Mouse (Mus musculus) spleen, adult 2 months (tissue): ENCODE results near the gene Asna1. TPM values are rescaled to one million over a fixed set of nuclear protein-coding genes. Genes with fewer than 3 reads are reported as not detected.
A peak's percentile ranks its signal among the peaks of the same experiment; 100 is the strongest.

Experiments used
- DNase-seq, 2 experiments: peaks; one replicate each; pipeline versions ENCODE4 v3.0.0 to v3.0.0-alpha.2; 2012 to 2021; ENCODE audit warnings: low spot score in 2 of 2, low read depth in 1 of 2
- H3K27ac ChIP-seq: fragments of 200-500 bp; 2 replicates; pipeline ENCODE4 v1.5.1; 2012; ENCODE audit warnings: low read length, inconsistent platforms; ENCODE audit not compliant: insufficient read depth
- H3K27me3 ChIP-seq: fragments of 200-500 bp; 2 replicates; pipeline ENCODE4 v1.6.1; 2012; ENCODE audit warnings: mild to moderate bottlenecking, moderate library complexity, low read length, inconsistent platforms; ENCODE audit not compliant: control insufficient read depth, insufficient read depth
- H3K36me3 ChIP-seq: fragments of 200-500 bp; 2 replicates; pipeline ENCODE4 v1.6.1; 2012; ENCODE audit warnings: mild to moderate bottlenecking, low read length, inconsistent platforms; ENCODE audit not compliant: control insufficient read depth, insufficient read depth
- H3K4me1 ChIP-seq: fragments of 200-500 bp; 2 replicates; pipeline ENCODE4 v1.6.1; 2011; ENCODE audit warnings: inconsistent platforms; ENCODE audit not compliant: control insufficient read depth, insufficient read depth, insufficient read length
- H3K4me3 ChIP-seq: fragments of 200-500 bp; 2 replicates; pipeline ENCODE4 v1.5.1; 2011; ENCODE audit warnings: mild to moderate bottlenecking, inconsistent platforms; ENCODE audit not compliant: insufficient read depth, insufficient read length; ENCODE audit errors: extremely low read depth
- CTCF ChIP-seq: fragments of 200-500 bp; IDR thresholded peaks from 2 replicates; pipeline ENCODE4 v1.5.1; 2011; ENCODE audit warnings: mild to moderate bottlenecking, inconsistent platforms; ENCODE audit not compliant: insufficient read depth, insufficient read length, insufficient replicate concordance; ENCODE audit errors: extremely low read depth
- POLR2A ChIP-seq: fragments of 200-500 bp; IDR thresholded peaks from 2 replicates; pipeline ENCODE4 v1.6.1; 2011; ENCODE audit warnings: low read depth, low read length, inconsistent platforms
- WGBS: fragments of 180-500 bp; shearing (Covaris S2); methylation state at CpG from one replicate; pipeline ENCODE4 v1.1.7; 2018; 5-methylcytosine and 5-hydroxymethylcytosine counted together
- polyA plus RNA-seq: library from polyadenylated mRNA; depleted of rRNA; stranded (reverse); fragments of >200 nt; gene quantifications from 2 replicates; pipeline ENCODE4 v1.2.3, GENCODE M21; 2012

Asna1 gene
- polyA plus RNA-seq, 1 experiment, result 71.6 TPM

DNA sequence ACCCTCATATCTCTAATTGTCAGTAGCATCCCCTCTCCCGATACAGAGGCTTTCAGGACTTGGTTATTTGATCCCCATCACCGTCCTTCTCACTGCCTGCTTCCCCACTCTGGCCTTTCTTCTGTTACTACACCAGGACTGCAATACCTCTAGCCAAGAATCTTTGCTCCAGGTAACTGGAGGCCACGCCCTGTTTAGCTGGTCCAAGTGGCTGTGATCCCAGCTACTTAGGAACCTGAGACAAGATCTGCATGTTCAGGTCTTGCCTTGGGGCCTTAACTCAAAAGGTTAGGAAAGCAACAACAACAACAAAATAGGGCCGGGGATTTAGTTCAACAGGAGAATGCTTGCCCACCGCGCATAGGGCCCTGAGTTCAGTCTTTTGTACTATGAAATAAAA is 18.5 kb upstream of the Asna1 start:
- Histone ChIP-seq H3K4me3 (no peak overlapping the region), H3K27me3 (no peaks in the 10 kb centered on the region), H3K27ac (no peak overlapping the region), H3K36me3 (peaks cover 35% of the 10 kb centered on the region), H3K4me1 (0 out of 2 replicates have a peak, but pooled peaks cover under 1% of the 10 kb centered on the region)
- TF ChIP-seq POLR2A (no peak), CTCF (no peak)
- no peak for DNase-seq
- 95% methylated on average over 6 of the region's 6 CpGs for WGBS

DNA sequence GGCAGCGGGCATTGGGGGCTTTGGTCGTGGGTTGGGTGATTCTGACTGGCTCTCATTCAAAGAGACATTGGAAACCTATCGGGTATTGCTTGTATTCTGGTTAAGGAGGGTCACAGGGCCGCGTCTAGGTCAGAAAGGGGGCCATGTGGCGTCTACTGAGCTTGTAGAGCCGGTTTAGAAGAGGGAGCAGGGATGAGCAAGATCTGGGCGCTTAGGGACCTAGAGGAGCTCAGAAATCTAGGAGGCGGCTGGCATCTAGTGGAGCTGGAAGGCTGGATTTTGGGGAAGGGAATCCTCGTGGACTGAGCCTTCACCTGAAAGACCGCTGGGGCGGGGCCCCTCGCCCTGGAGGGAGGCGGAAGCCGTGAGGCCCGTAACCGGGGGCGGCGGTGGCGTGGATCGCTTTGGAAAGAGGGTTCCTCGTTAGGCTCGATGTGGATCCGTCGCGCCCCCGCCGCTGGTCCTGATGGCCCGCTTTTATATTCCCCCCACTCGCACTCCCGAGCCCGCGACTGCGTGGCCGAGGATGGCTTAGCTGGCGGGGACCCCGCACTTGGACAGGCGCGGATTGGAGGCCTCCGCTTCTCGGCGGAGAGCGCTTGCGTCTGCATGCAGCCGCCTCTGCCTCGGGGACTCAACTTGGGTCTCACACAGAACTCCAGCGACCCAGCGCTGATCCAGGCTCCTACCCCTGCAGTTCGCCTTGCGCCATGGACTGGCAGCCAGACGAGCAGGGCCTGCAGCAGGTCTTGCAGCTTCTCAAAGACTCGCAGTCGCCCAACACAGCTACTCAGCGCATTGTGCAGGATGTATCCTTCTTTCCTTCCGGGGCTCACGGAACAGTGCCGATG is 12.8 kb upstream of the Asna1 start:
- WGBS, result under 1% methylated on average over 57 of the region's 57 CpGs
- Histone ChIP-seq H3K36me3 (peaks cover 7% of the 10 kb centered on the region), H3K27me3 (no peaks in the 10 kb centered on the region), H3K27ac (peak overlapping the region; percentile 55), H3K4me3 (peak overlapping the region; percentile 88), H3K4me1 (peaks cover 8% of the 10 kb centered on the region; the same call in 1 of the 2 replicates)
- TF ChIP-seq POLR2A (no peak), CTCF (no peak)
- peak in 1 of 2 experiments; percentile 50 for DNase-seq

DNA sequence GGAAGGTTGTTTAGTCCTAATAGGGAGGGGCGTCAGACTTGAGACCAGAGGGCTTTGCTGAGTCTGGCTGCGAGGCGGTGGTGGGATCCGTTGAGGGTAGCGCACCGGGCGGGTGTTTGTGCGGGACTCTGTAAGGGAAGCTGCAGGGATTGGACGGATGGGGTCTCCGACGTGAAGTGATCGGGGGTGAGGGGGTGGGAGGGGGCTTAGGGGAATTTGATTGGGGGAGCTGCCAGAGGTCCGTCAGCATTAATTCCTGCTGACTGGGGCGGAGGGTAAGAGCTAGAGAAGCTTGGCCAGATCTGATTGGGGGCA is 12.2 kb upstream of the Asna1 start:
- Histone ChIP-seq H3K4me3 (peak overlapping the region; percentile 88), H3K27me3 (no peaks in the 10 kb centered on the region), H3K36me3 (peaks cover 11% of the 10 kb centered on the region), H3K4me1 (peaks cover 8% of the 10 kb centered on the region; the same call in 1 of the 2 replicates), H3K27ac (peak overlapping the region; percentile 21; the same call in 1 of the 2 replicates)
- no peak for DNase-seq
- 2% methylated on average over 14 of the region's 14 CpGs for WGBS
- TF ChIP-seq CTCF (no peak), POLR2A (no peak)

DNA sequence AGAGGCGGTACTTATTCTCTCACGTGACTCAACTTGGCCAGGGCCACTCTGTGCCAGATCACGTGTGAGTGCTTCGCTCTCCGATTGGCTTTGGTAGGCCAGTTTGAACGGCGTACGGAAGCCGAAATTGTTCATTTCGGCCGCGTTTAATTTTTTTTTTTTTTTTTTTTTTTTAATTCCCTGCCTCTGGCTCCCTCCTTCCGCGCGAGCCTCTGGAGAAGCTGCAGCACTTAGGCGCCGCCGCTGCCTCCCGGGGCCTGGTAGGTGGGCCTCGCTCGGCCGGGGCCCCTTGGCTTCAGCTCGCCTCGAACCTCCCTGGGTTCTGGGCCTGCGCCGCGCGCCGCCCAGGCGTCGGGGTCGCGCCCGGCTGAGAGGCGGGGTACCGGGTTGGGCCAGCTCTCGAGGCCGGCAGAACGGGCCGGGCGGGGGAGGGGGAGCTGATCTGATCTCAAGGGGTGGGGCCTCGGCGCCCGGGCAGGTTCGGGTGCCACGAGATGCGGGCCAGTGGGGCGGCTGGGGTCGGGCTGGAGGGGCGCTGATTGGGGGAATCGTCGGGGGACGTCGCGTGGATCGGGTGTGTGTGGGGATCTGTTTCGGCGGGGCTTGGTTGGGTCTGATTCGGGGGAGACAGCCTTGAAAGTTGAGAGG is 11.8 kb upstream of the Asna1 start, which contains the start of gene Tnpo2:
TSS of gene Tnpo2 (plus strand) at position 198 of the 648 bp plus-strand sequence.
- Histone ChIP-seq H3K36me3 (peaks cover 11% of the 10 kb centered on the region), H3K27ac (peak within 1 kb of the TSS; percentile 92), H3K27me3 (no peaks in the 10 kb centered on the region), H3K4me1 (peaks cover 8% of the 10 kb centered on the region; the same call in 1 of the 2 replicates), H3K4me3 (peak within 1 kb of the TSS; percentile 88)
- peak; percentile 87 to 93 for DNase-seq
- no peak for TF ChIP-seq POLR2A
- TF ChIP-seq CTCF, result no peak
- under 1% methylated on average over 57 of the region's 59 CpGs for WGBS

DNA sequence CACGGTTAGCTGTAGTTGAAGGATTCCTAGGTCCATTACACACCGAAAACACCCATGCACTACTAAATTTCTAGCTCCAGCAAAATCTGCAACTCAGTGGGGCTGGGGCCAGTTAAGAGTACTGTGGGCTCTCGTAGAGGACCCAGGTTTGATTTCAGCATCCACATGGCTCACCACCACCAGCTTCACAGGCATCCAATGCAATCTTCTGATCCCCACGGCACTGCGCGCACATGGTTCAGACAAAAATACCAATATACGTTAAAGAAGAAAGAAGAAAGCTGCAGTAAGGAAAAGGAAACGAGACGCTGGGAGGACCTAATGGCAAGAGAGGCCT is 11.3 kb upstream of the Asna1 start:
- Histone ChIP-seq H3K4me1 (peaks cover 8% of the 10 kb centered on the region; the same call in 1 of the 2 replicates), H3K36me3 (peaks cover 13% of the 10 kb centered on the region), H3K27me3 (no peaks in the 10 kb centered on the region), H3K4me3 (peak overlapping the region; percentile 78), H3K27ac (peak overlapping the region; percentile 82)
- no peak; the same call in 1 of the 2 replicates for TF ChIP-seq POLR2A
- no peak for TF ChIP-seq CTCF
- no peak for DNase-seq
- under 1% methylated on average over 9 of the region's 9 CpGs for WGBS

DNA sequence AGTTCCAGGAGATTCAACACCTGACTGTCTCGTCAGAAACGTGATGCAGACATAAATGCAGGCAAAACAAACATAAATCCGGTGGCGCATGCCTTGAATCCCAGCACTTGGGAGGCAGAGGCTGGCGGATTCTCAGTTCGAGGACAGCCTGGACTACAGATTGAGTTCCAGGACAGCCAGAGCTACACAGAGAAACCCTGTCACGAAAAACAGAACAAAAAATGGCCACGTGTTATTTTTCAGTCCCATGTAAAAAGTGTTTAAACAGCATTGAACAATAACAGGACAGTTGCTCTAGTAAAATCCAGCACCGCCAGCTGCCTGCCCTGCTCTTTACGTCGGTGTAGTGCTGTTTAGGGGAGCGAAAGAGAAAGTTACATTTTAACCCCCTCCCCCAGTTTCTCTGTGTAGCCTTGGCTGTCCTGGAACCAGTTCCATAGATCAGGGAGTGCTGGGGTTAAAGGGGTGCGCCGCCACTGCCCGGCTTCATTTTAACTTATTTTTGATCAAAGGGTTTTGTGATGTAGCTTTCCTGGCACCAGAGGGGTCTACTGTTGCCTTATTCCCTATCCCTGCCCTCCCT is 10.7 kb upstream of the Asna1 start:
- Histone ChIP-seq H3K27ac (peak overlapping the region; percentile 30), H3K4me1 (peaks cover 8% of the 10 kb centered on the region; the same call in 1 of the 2 replicates), H3K36me3 (peaks cover 11% of the 10 kb centered on the region), H3K4me3 (peak overlapping the region; percentile 78), H3K27me3 (no peaks in the 10 kb centered on the region)
- no peak for DNase-seq
- TF ChIP-seq CTCF (no peak), POLR2A (no peak)
- WGBS, result 1% methylated on average over 15 of the region's 15 CpGs
